Mouse (Mus musculus) hindbrain, embryonic 16.5 days (tissue): ENCODE data around the gene Cyp27a1. TPM values are rescaled to one million over a fixed set of nuclear protein-coding genes. Genes with fewer than 3 reads are reported as not detected.
A peak's percentile ranks its signal among the peaks of the same experiment; 100 is the strongest.

ENCODE experiments used
- ATAC-seq: fragments of 200-750 bp; cut with Nextera tagmentation; 2 replicates; pipeline ENCODE4 v1.8.0; 2017; ENCODE audit warnings: moderate TSS enrichment, moderate library complexity
- H3K27ac ChIP-seq: fragments of 300-500 bp; sonication (generic); 2 replicates; pipeline ENCODE4 v1.5.1; 2014; ENCODE audit warnings: low read depth, mild to moderate bottlenecking, control low read depth, low read length, moderate library complexity
- H3K27me3 ChIP-seq: fragments of 300-500 bp; sonication (generic); replicated peaks from 2 replicates; pipeline ENCODE4 v1.6.1; 2014; ENCODE audit warnings: low read length; ENCODE audit not compliant: control insufficient read depth, insufficient read depth
- H3K36me3 ChIP-seq: fragments of 300-500 bp; sonication (generic); 2 replicates; pipeline ENCODE4 v1.6.1; 2014; ENCODE audit warnings: mild to moderate bottlenecking, low read length, moderate library complexity, mixed read lengths; ENCODE audit not compliant: control insufficient read depth, insufficient read depth
- H3K4me1 ChIP-seq: fragments of 300-500 bp; sonication (generic); 2 replicates; pipeline ENCODE4 v1.6.1; 2014; ENCODE audit warnings: low read depth, low read length; ENCODE audit not compliant: control insufficient read depth, insufficient read depth
- H3K4me2 ChIP-seq: fragments of 300-500 bp; sonication (generic); 2 replicates; pipeline ENCODE4 v1.6.1; 2014; ENCODE audit warnings: mild to moderate bottlenecking, low read length, control low read depth, moderate library complexity
- H3K4me3 ChIP-seq: fragments of 300-500 bp; sonication (generic); 2 replicates; pipeline ENCODE4 v1.5.1; 2014; ENCODE audit warnings: mild to moderate bottlenecking, low read length, control low read depth, moderate library complexity
- H3K9ac ChIP-seq: fragments of 300-500 bp; sonication (generic); 2 replicates; pipeline ENCODE4 v1.6.1; 2014; ENCODE audit warnings: low read depth, mild to moderate bottlenecking, control low read depth, low read length, moderate library complexity
- H3K9me3 ChIP-seq: fragments of 300-500 bp; sonication (generic); 2 replicates; pipeline ENCODE4 v1.6.1; 2014; ENCODE audit warnings: mild to moderate bottlenecking, low read length, moderate library complexity; ENCODE audit not compliant: control insufficient read depth
- WGBS: fragments of 180-500 bp; shearing (Covaris S2); extraction: QIAGEN DNeasy Blood & Tissue Kit; methylation state at CpG from one replicate; pipeline ENCODE4 v1.1.7; 2014; 5-methylcytosine and 5-hydroxymethylcytosine counted together
- polyA plus RNA-seq: library from polyadenylated mRNA; unstranded; fragments of >200 nt; fragmentation: Nextera tagmentation; extraction: Ambion mirVana; gene quantifications from 2 replicates; pipeline ENCODE4 v1.2.1, GENCODE M21; 2015

Cyp27a1 gene
- polyA plus RNA-seq, 1 experiment from 2014 or later = 2.4 TPM

GRCm38 (mm10) chr1:74726674-74727073 is 13.3 kb downstream of the Cyp27a1 start:
- Histone ChIP-seq H3K27me3 (no peaks in the 10 kb centered on the region), H3K9me3 (no peaks in the 10 kb centered on the region), H3K9ac (no peak overlapping the region), H3K36me3 (no peaks in the 10 kb centered on the region), H3K4me1 (no peaks in the 10 kb centered on the region), H3K27ac (no peak overlapping the region), H3K4me2 (no peak overlapping the region), H3K4me3 (no peak overlapping the region)
- ATAC-seq = no peak
- 88% methylated on average over 5 of the region's 5 CpGs for WGBS

GRCm38 (mm10) chr1:74728446-74728845 is 15.1 kb downstream of the Cyp27a1 start:
- no peak overlapping the region for H3K4me3 ChIP-seq
- no peak overlapping the region for H3K27ac ChIP-seq

DNA sequence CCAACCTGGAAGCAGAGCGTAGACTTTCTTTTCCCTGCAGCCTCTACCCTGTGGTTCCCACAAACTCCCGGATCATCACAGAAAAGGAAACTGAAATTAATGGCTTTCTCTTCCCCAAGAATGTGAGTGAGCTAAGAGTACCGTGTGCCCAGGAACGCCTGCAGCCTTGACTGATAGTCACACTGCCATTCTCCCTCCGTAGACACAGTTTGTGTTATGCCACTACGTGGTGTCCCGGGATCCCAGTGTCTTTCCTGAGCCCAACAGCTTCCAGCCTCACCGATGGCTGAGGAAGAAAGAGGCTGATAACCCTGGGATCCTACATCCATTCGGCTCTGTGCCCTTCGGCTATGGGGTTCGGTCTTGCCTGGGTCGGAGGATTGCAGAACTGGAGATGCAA is 23.6 kb downstream of the Cyp27a1 start:
- no peak for ATAC-seq
- no peaks in the 10 kb centered on the region for H3K9me3 ChIP-seq
- no peak overlapping the region for H3K9ac ChIP-seq
- H3K27me3 ChIP-seq = no peaks in the 10 kb centered on the region
- no peaks in the 10 kb centered on the region for H3K4me1 ChIP-seq
- H3K36me3 ChIP-seq = no peaks in the 10 kb centered on the region
- 93% methylated on average over 12 of the region's 12 CpGs for WGBS
- no peak overlapping the region for H3K4me3 ChIP-seq
- no peak overlapping the region for H3K27ac ChIP-seq
- H3K4me2 ChIP-seq = no peak overlapping the region

More at GRCm38 (mm10) chr1:74728446-74728845, 15.1 kb downstream of the Cyp27a1 start:
- Histone ChIP-seq H3K9me3 (no peaks in the 10 kb centered on the region), H3K36me3 (no peaks in the 10 kb centered on the region), H3K27me3 (no peaks in the 10 kb centered on the region), H3K4me2 (no peak overlapping the region), H3K4me1 (no peaks in the 10 kb centered on the region), H3K9ac (no peak overlapping the region)
- ATAC-seq = no peak
- 76% methylated on average over 8 of the region's 8 CpGs for WGBS

- Histone ChIP-seq H3K9ac (no peak overlapping the region), H3K9me3 (no peaks in the 10 kb centered on the region), H3K27me3 (no peaks in the 10 kb centered on the region), H3K27ac (no peak overlapping the region), H3K4me2 (no peak overlapping the region), H3K36me3 (no peaks in the 10 kb centered on the region), H3K4me1 (no peaks in the 10 kb centered on the region), H3K4me3 (no peak overlapping the region)
- no peak for ATAC-seq
- WGBS = 83% methylated on average over 7 of the region's 7 CpGs
Measured at GRCm38 (mm10) chr1:74737500-74737899, 24.1 kb downstream of the Cyp27a1 start.

DNA sequence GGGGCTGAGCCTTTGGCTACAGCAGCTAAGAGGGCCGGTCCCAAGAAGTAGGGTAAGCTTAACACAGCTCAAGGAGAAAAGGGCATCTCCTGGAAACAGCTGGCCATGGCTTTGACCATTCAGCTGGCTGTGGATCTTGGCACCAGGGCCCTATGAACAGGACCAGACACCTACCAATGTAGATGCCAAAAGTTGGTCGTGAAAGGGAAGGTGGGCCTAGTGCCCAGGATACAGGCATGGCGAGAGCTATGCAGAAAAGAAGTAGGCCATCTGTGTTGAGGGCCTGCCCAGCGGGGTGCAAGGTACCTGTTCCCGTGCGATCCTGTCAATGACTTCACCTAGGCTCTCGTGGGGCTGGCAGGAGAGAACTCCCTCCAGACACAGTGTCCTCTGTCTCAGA is 27.5 kb downstream of the Cyp27a1 start:
- WGBS = 77% methylated on average over 7 of the region's 7 CpGs
- H3K27me3 ChIP-seq = no peaks in the 10 kb centered on the region

DNA sequence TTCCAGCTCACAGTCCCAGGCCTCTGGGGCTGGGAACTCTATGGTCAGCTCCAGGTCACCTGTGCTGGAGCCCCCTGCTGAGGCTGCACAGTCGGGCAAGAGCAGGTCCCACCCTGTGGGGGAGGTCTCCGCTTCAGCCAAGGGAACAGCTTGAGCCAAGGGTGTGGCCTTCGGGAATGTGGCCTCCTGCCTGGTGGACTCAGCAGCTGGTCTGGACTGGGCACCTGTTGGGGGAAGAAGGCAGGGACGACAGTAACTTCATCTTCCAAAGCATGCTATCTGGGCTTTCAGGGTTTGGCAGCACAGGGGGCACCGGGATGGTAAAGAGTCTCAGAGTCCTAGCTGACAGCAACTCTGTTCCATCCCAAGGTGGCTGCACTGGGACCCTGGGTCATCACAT is 34.0 kb downstream of the Cyp27a1 start:
- Histone ChIP-seq H3K27me3 (peaks cover 5% of the 10 kb centered on the region), H3K4me1 (peaks cover 5% of the 10 kb centered on the region; the same call in 1 of the 2 replicates), H3K9ac (no peak overlapping the region), H3K9me3 (no peaks in the 10 kb centered on the region), H3K27ac (no peak overlapping the region), H3K4me3 (no peak overlapping the region), H3K4me2 (no peak overlapping the region), H3K36me3 (no peaks in the 10 kb centered on the region)
- 77% methylated on average over 5 of the region's 5 CpGs for WGBS
- ATAC-seq = no peak

More for the DNA sequence above, 27.5 kb downstream of the Cyp27a1 start:
- Histone ChIP-seq H3K36me3 (no peaks in the 10 kb centered on the region), H3K9ac (no peak overlapping the region), H3K4me3 (no peak overlapping the region), H3K4me1 (no peaks in the 10 kb centered on the region), H3K27ac (no peak overlapping the region), H3K4me2 (no peak overlapping the region), H3K9me3 (no peaks in the 10 kb centered on the region)
- ATAC-seq = no peak

- Histone ChIP-seq H3K27ac (no peak within 1 kb of the TSS), H3K4me3 (peak within 1 kb of the TSS; percentile 19; the same call in 1 of the 2 replicates), H3K36me3 (no peaks in the 10 kb centered on the region), H3K4me2 (peak within 1 kb of the TSS; percentile 49), H3K9ac (peak within 1 kb of the TSS; percentile 45; the same call in 1 of the 2 replicates), H3K27me3 (peaks cover 5% of the 10 kb centered on the region), H3K4me1 (peaks cover 5% of the 10 kb centered on the region; the same call in 1 of the 2 replicates), H3K9me3 (no peaks in the 10 kb centered on the region)
- 8% methylated on average over 30 of the region's 30 CpGs for WGBS
- ATAC-seq = peak; percentile 63; the same call in 1 of the 2 replicates
Measured at GRCm38 (mm10) chr1:74748643-74749271, 35.4 kb downstream of the Cyp27a1 start, which contains the start of gene Prkag3. Gene Prkag3 (minus strand): TSS chr1:74749221.

DNA sequence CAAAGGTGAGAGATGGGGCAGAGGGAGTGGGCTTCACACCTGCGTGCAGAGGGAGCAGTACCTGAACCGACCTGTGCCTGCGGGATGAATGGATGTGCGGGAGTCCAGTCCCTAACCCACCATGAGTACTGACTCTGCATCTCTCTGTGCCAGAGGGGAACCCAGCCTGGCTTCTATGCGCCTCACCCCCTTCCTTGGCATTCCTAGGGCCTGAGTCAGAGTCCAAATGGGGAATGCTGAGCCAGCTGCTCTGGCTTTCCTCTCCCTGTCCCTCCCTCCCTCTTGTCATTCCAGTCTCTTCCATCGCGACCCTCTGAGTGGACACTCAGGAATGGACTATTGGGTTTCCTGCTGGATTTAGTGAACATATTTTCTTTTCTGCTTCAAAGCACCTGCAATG is 35.9 kb downstream of the Cyp27a1 start:
- Histone ChIP-seq H3K4me1 (peaks cover 5% of the 10 kb centered on the region; the same call in 1 of the 2 replicates), H3K36me3 (no peaks in the 10 kb centered on the region), H3K4me3 (no peak overlapping the region), H3K27ac (no peak overlapping the region), H3K9ac (no peak overlapping the region), H3K4me2 (no peak overlapping the region), H3K9me3 (no peaks in the 10 kb centered on the region), H3K27me3 (peaks cover 5% of the 10 kb centered on the region)
- ATAC-seq = no peak
- 66% methylated on average over 7 of the region's 7 CpGs for WGBS

DNA sequence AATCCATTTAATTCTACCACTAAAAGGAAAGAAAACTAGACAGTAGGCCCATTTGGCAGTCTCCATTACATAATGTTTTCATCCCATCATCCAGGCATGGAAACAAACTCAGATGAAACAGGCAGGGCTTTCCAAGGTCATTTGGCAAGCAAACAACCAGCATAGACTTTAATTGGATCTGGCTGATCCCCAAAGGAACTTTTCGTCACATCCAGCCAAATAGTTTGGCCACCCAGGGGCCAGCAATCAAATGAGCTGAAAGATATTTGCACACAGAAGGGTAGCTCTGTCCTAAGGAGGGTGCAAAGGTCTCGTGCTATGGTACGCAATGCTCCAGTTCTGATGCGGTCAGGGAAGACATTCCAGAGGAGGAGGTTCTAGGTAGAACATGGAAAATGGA is 37.3 kb downstream of the Cyp27a1 start:
- Histone ChIP-seq H3K9ac (no peak overlapping the region), H3K4me2 (no peak overlapping the region), H3K36me3 (no peaks in the 10 kb centered on the region), H3K27me3 (peaks cover 5% of the 10 kb centered on the region), H3K4me3 (no peak overlapping the region), H3K9me3 (no peaks in the 10 kb centered on the region), H3K27ac (no peak overlapping the region), H3K4me1 (peaks cover 5% of the 10 kb centered on the region; the same call in 1 of the 2 replicates)
- no peak for ATAC-seq
- WGBS = 78% methylated on average over 4 of the region's 4 CpGs
